Mouse (Mus musculus) megakaryocyte, adult 5-6 weeks (primary cell): ENCODE measurements at regions not wholly inside any gene's neighbourhood (a gene's known extent, or its start where the extent isn't known, plus 50 kb on each side); places are given as distances from the start of the nearest gene placed in this dataset.

ENCODE experiments used
- ATAC-seq: 2 replicates; pipeline ENCODE4 v1.8.0; 2016; ENCODE audit warnings: mild to moderate bottlenecking, inconsistent platforms; ENCODE audit not compliant: poor library complexity, severe bottlenecking

GRCm38 (mm10) chr12:7776335-7776734 lies 201.1 kb upstream of the Apob start:
- ATAC-seq = no peak

GRCm38 (mm10) chr12:7777220-7778055 lies 200.0 kb upstream of the Apob start:
- no peak for ATAC-seq

DNA sequence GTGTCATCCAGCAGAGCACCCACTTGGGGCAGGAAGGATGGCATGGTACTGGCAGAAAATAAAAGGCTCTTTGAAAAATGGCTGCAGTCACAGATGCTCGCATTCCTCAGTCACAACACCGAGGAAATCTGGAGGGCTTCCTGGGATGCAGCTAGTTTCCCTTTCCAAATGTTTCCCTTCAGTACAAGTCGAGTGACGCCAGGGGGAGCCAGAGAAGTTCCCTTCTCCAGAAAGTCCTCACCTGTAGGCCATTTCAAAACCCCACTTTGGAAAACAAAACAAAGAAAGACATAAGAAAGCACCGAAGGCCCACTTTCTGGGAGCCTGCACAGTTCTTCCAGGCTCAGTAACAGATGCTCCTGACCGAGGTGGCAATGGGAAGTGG lies 199.4 kb upstream of the Apob start:
- no peak for ATAC-seq

- peak; percentile 45 for ATAC-seq
Observed at GRCm38 (mm10) chr12:7816616-7817015, 160.8 kb upstream of the Apob start.

GRCm38 (mm10) chr12:7820006-7820704 lies 157.3 kb upstream of the Apob start:
- no peak for ATAC-seq

GRCm38 (mm10) chr12:7820718-7821117 lies 156.7 kb upstream of the Apob start:
- no peak for ATAC-seq

DNA sequence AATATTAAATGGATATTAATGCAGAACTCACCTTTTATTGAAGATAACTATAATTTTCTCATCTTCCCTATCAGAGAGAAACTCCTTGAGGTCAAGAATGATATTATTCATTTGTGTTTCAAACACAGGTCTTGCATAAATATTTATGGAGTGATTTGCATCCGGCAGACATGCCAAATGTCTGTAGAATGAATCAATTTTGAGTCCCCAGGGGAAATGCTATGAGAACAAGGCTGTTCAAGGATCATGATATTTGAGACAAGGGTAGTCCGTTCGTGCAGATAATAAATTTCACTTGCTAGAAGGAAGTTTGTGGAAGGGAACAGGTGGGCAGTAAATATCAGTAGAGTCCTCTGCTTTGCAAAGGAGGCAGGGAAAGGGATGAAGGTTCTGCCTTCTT lies 141.7 kb upstream of the Apob start:
- no peak for ATAC-seq

DNA sequence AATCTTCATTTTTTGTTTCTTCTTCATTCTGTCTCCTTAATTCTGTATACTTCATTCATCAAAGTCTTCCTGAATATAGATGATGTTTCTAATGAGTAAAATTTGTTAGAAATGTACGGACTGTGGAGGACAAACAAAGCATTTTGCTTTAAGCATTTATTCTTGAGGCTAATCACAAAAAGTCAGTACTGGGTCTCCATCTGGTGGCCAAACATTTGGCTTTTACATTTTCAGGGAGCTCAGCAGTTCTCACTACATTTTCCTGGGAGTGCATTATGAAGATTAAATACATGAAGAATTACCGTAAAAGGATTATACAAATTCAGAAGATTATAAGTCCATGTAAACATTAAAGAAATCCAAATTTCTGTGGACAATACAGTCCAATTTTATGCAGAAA lies 123.6 kb upstream of the Apob start:
- ATAC-seq = no peak

GRCm38 (mm10) chr12:7855683-7856082 lies 121.8 kb upstream of the Apob start:
- ATAC-seq = no peak

GRCm38 (mm10) chr12:7859533-7859932 lies 117.9 kb upstream of the Apob start:
- peak; percentile 80 for ATAC-seq

DNA sequence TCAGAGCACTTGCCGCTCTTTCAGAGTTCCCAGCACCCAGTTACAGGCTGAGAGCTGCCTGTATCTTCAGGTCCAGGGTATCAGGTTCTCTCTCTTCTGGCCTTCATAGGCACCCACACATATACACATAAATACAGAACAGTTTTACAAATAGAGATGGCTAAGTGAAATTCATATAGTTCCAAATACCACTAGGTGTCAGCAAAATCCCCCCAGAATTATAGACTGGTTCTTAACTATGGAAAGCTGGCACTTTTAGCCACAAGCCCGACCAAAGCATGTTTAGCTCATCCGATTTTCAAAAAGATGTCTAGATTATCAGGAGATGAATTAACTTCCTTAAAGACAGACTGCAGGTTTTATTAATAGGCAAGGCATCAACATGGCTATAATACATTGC lies 107.4 kb upstream of the Apob start:
- no peak for ATAC-seq

DNA sequence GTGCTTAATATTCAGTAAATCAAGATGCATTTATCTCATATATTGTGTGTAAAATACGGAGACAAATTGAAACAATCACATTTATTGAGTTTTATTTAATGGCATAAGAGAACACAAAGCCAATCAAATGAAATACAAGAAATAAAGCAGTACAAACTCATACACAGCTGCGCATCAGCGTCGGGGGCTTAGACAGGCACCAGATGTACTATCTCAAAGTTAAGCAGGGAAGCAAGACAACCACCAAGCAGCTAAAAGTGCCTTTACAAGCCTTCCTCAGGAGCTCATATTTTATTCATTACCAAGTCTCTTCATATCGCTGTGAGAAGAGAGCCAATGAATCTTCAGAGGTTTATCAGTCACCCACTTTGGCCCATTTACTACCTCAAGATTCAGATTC lies 107.0 kb upstream of the Apob start:
- no peak for ATAC-seq

GRCm38 (mm10) chr12:7875454-7875853 lies 102.0 kb upstream of the Apob start:
- ATAC-seq = no peak

DNA sequence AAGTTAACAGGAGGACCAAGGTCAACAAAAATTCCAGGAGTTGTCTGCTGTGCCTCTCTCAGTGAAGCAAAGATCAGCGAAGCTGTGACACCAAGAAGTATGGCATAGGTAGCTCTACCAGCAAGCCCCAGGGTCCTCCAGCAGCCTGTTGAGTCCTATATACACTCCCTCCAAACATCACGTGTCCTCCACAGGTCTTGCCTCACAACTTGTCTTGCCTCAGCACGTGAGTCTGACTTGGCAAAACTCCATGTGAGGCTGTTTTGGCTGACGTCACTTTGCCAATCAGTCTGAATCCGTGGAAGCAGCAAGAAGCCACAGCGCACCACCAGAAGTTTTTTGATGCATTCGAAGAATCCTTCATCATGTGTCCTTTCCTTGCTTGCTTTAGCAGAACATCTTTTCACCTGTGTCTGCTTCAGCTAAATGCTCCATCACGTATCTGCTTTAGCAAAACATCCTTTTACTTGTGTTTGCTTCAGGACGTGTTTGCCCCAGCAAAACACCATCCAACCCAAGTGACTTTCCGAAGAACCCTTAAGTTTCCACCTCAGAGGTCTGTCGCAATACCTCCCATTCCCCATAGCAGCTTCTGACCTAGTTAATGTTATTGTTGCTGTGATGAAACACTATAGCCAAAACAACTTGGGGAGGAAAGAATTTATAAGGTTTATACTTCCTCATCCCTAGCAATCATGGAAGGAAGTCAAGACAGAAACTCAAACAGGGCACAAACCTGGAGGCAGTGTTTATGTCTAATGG lies 101.0 kb upstream of the Apob start:
- no peak for ATAC-seq

DNA sequence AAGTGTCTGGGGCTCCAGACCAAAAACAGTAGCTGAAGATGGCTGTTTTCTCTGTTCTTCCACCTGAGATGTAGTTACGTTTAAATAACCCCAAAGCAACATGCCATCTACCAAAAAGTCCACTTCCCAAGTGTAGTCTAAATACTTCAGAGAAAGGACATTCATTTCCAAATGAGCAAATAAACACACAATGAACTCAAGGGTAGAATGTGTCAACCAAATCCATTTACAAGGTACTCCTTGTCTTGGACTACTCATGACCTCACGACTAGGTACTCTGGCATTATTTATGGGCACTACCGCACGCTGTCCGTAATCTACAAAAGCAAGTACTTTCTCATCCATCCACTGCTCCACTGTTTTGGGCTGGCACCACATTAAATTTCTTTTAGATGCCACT lies 98.7 kb upstream of the Apob start:
- ATAC-seq = no peak

- ATAC-seq = no peak
Observed at GRCm38 (mm10) chr12:7896156-7896555, 81.3 kb upstream of the Apob start.

DNA sequence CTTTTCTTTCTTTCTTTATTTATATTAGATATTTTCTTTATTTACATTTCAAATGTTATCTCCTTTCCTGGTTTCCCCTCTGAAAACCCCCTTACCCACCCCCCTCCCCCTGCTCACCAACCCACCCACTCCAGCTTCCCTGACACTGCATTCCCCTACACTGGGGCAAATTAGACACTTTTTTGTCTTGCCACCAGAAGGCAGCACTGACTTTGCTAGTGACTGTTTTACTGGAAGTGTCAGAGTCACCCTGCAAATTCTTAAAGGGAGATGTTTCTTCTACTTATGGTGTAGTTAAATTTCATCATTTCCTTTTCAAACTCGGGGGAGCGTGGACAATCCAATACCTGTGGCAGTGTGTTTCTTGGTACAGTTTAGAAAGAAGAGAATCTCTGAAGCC lies 72.1 kb upstream of the Apob start:
- no peak for ATAC-seq

GRCm38 (mm10) chr12:7906831-7907230 lies 70.6 kb upstream of the Apob start:
- no peak for ATAC-seq

DNA sequence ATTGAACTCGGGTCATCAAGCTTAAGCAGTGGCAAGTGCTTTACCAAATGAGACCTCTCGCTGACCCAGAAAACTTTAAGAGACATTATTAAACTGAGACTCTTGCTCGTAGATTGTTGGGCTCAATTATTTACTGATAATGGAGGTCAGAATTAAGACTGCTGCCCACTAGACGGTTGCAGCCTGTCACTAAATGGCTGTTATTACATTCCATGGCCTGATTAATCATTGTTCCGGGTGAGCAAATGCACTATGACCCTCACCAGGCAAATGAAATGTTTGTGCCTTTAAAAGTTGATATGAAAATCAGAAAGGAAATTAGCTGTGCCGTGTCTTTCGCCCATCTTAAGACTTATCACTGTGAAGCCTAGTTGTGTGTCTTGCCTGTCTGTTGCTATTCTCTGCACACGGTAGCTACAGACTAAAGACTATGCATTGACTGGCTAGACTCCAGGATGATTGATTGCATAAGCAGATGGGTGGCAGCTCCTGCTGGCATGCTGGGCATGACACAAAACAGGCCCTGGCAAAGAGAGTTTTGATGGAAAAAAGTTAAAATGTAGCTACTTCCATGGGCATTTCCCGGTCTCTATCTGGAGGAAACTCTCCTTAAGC lies 67.6 kb upstream of the Apob start:
- no peak for ATAC-seq

DNA sequence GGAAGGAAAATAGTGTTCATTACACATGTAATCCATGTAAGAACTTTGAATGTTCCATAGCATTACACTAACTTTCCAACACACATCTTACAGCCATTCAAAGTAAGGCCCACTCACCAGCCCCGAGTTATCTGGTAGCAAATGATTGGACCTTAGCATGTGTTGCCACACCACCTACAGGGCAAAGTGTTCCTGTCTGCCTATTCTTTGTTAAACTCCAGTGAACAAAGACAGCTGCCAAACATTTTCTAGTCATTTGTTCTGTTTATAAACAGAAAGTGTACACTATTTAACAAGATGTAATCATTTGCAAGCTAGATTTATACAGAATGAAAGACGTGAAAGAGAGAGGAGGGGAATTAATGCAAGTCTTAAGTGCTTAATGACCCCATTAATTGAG lies 66.9 kb upstream of the Apob start:
- no peak for ATAC-seq

GRCm38 (mm10) chr12:7918385-7918784 lies 59.1 kb upstream of the Apob start:
- ATAC-seq = no peak
